Mouse (Mus musculus) skeletal muscle tissue, adult 2 months (tissue): ENCODE results near the gene Snapc4.

Experiments
- DNase-seq: peaks from one replicate; pipeline ENCODE4 v3.0.0-alpha.2; 2012; ENCODE audit warnings: low read depth, low spot score

Snapc4 gene

GRCm38 (mm10) chr2:26341510-26341981, 38.9 kb downstream of the Snapc4 start:
- DNase-seq = no peak

- DNase-seq = no peak
Observed at GRCm38 (mm10) chr2:26339204-26339551, 41.3 kb downstream of the Snapc4 start.

- no peak for DNase-seq
Observed at GRCm38 (mm10) chr2:26338302-26339203, 41.9 kb downstream of the Snapc4 start.

- no peak for DNase-seq
Observed at GRCm38 (mm10) chr2:26330702-26331101, 49.8 kb downstream of the Snapc4 start.

GRCm38 (mm10) chr2:26330056-26330468, 50.4 kb downstream of the Snapc4 start:
- no peak for DNase-seq

GRCm38 (mm10) chr2:26329402-26329801, 51.1 kb downstream of the Snapc4 start:
- DNase-seq = no peak

- no peak for DNase-seq
Observed at GRCm38 (mm10) chr2:26327852-26328251, 52.6 kb downstream of the Snapc4 start.

- DNase-seq = peak; percentile 78
Observed at GRCm38 (mm10) chr2:26325386-26326181, 54.9 kb downstream of the Snapc4 start.

GRCm38 (mm10) chr2:26324917-26325316, 55.5 kb downstream of the Snapc4 start:
- DNase-seq = no peak

- DNase-seq = no peak
Observed at GRCm38 (mm10) chr2:26323589-26324325, 56.7 kb downstream of the Snapc4 start.

GRCm38 (mm10) chr2:26320245-26321185, 59.9 kb downstream of the Snapc4 start:
- no peak for DNase-seq

- DNase-seq = no peak
Observed at GRCm38 (mm10) chr2:26319519-26320244, 60.8 kb downstream of the Snapc4 start.

GRCm38 (mm10) chr2:26319109-26319508, 61.3 kb downstream of the Snapc4 start:
- DNase-seq = no peak

GRCm38 (mm10) chr2:26317991-26318672, 62.3 kb downstream of the Snapc4 start:
- DNase-seq = no peak

- no peak for DNase-seq
Observed at GRCm38 (mm10) chr2:26317371-26317770, 63.1 kb downstream of the Snapc4 start.

GRCm38 (mm10) chr2:26316576-26317246, 63.7 kb downstream of the Snapc4 start:
- peak; percentile 70 for DNase-seq

- DNase-seq = peak; percentile 32
Observed at GRCm38 (mm10) chr2:26315925-26316311, 64.5 kb downstream of the Snapc4 start.

GRCm38 (mm10) chr2:26315072-26315924, 65.2 kb downstream of the Snapc4 start, which contains the start of gene Gpsm1:
Gpsm1 (plus strand) TSS chr2:26315515.
- DNase-seq = peak; percentile 72
